Mouse (Mus musculus): Measurements from ENCODE around the gene Spag9. TPM values are rescaled to one million over a fixed set of nuclear protein-coding genes. Genes with fewer than 3 reads are reported as not detected.

The Spag9 gene
- total RNA-seq, 2 experiments from 2014 or later = 289 to 291 TPM

- intact Hi-C loops (cut with DNase I) = no loop called here
- Histone ChIP-seq H3K4me3 (no peak overlapping the region), H3K27ac (no peak overlapping the region)
- DNase-seq (ENCODE audit: extremely low spot score in 1 of 2, low spot score in 2 of 2) = no peak
- no peak for TF ChIP-seq CTCF (IDR thresholded peaks at IDR 0.05)
Observed at GRCm38 (mm10) chr11:94122341-94123030, 126.6 kb downstream of the Spag9 start.

GRCm38 (mm10) chr11:94126701-94127100, 130.8 kb downstream of the Spag9 start:
- DNase-seq (ENCODE audit: extremely low spot score in 1 of 2, low spot score in 2 of 2) = peak in 1 of 2 experiments; percentile 8
- intact Hi-C loops (cut with DNase I) = no loop called here
- no peak for TF ChIP-seq CTCF (IDR thresholded peaks at IDR 0.05)
- Histone ChIP-seq H3K4me3 (no peak overlapping the region), H3K27ac (no peak overlapping the region)

- intact Hi-C loops (cut with DNase I) = loop anchor here (1.0 to 2.0 kb wide), 2 partner anchors 84 to 99 kb away; no protein-coding TSS in a partner anchor
- peak overlapping the region; percentile 36; the same call in 1 of the 2 replicates for H3K27ac ChIP-seq
- no peak overlapping the region for H3K4me3 ChIP-seq
- TF ChIP-seq CTCF (IDR thresholded peaks at IDR 0.05) = peak; percentile 96
- DNase-seq (ENCODE audit: extremely low spot score in 1 of 2, low spot score in 2 of 2) = peak; percentile 82 to 91
Observed at GRCm38 (mm10) chr11:94127966-94128365, 132.1 kb downstream of the Spag9 start.

GRCm38 (mm10) chr11:94128506-94128905, 132.6 kb downstream of the Spag9 start:
- intact Hi-C loops (cut with DNase I) = loop anchor here (1.0 to 2.0 kb wide), 2 partner anchors 84 to 98 kb away; no protein-coding TSS in a partner anchor
- Histone ChIP-seq H3K27ac (no peak overlapping the region), H3K4me3 (no peak overlapping the region)
- TF ChIP-seq CTCF (IDR thresholded peaks at IDR 0.05) = no peak
- DNase-seq (ENCODE audit: extremely low spot score in 1 of 2, low spot score in 2 of 2) = peak in 1 of 2 experiments; percentile 9

- intact Hi-C loops (cut with DNase I) = loop anchor here (1.0 to 5.0 kb wide), 3 partner anchors 97 to 358 kb away; partner anchors contain the start of gene Spata20
- peak; percentile 87 for TF ChIP-seq CTCF (IDR thresholded peaks at IDR 0.05)
- Histone ChIP-seq H3K4me3 (no peak overlapping the region), H3K27ac (peak overlapping the region; percentile 58)
- peak; percentile 48 to 59 for DNase-seq (ENCODE audit: extremely low spot score in 1 of 2, low spot score in 2 of 2)
Observed at GRCm38 (mm10) chr11:94129261-94130059, 133.6 kb downstream of the Spag9 start.

GRCm38 (mm10) chr11:94130118-94131095, 134.5 kb downstream of the Spag9 start:
- TF ChIP-seq CTCF (IDR thresholded peaks at IDR 0.05) = no peak
- Histone ChIP-seq H3K27ac (peak overlapping the region; percentile 58), H3K4me3 (no peak overlapping the region)
- no peak for DNase-seq (ENCODE audit: extremely low spot score in 1 of 2, low spot score in 2 of 2)
- intact Hi-C loops (cut with DNase I) = loop anchor here (5.0 kb wide), 1 partner anchor 357 kb away; the partner anchor contains the start of gene Spata20

- H3K27ac ChIP-seq = peak overlapping the region; percentile 75
- DNase-seq (ENCODE audit: extremely low spot score in 1 of 2, low spot score in 2 of 2) = peak; percentile 79 to 82
- H3K4me3 ChIP-seq = peak overlapping the region; percentile 12; the same call in 1 of the 2 replicates
- peak; percentile 77 for TF ChIP-seq CTCF (IDR thresholded peaks at IDR 0.05)
- intact Hi-C loops (cut with DNase I) = loop anchor here (1.0 to 5.0 kb wide), 4 partner anchors 27 to 354 kb away; partner anchors contain the start of gene Spata20
Observed at GRCm38 (mm10) chr11:94133344-94133955, 137.6 kb downstream of the Spag9 start.

GRCm38 (mm10) chr11:94134076-94134838, 138.4 kb downstream of the Spag9 start:
- no peak for TF ChIP-seq CTCF (IDR thresholded peaks at IDR 0.05)
- Histone ChIP-seq H3K4me3 (no peak overlapping the region), H3K27ac (peak overlapping the region; percentile 75)
- peak in 1 of 2 experiments; percentile 59 for DNase-seq (ENCODE audit: extremely low spot score in 1 of 2, low spot score in 2 of 2)
- intact Hi-C loops (cut with DNase I) = loop anchor here (5.0 kb wide), 1 partner anchor 353 kb away; the partner anchor contains the start of gene Spata20

- DNase-seq (ENCODE audit: extremely low spot score in 1 of 2, low spot score in 2 of 2) = no peak
- H3K4me3 ChIP-seq = no peak overlapping the region
- intact Hi-C loops (cut with DNase I) = no loop called here
- no peak for TF ChIP-seq CTCF (IDR thresholded peaks at IDR 0.05)
- no peak overlapping the region for H3K27ac ChIP-seq
Observed at GRCm38 (mm10) chr11:94135581-94136001, 139.7 kb downstream of the Spag9 start.

GRCm38 (mm10) chr11:94136656-94137055, 140.8 kb downstream of the Spag9 start:
- no peak for DNase-seq (ENCODE audit: extremely low spot score in 1 of 2, low spot score in 2 of 2)
- Histone ChIP-seq H3K4me3 (no peak overlapping the region), H3K27ac (no peak overlapping the region)
- intact Hi-C loops (cut with DNase I) = no loop called here
- no peak for TF ChIP-seq CTCF (IDR thresholded peaks at IDR 0.05)
